Mouse (Mus musculus) thymus, postnatal 36 days (tissue): ENCODE results near the gene Zfp941.
A peak's percentile ranks its signal among the peaks of the same experiment; 100 is the strongest.
"Not testable (repeated sequence)": the region's sequence is repeated elsewhere in the genome, so short reads cannot be mapped to it uniquely, and the experiment has no call there.

ENCODE experiments used
- DNase-seq, 2 experiments: peaks; one replicate each; pipeline ENCODE4 v3.0.0; 2022; ENCODE audit warnings: mixed read lengths in 2 of 2

The Zfp941 gene

DNA sequence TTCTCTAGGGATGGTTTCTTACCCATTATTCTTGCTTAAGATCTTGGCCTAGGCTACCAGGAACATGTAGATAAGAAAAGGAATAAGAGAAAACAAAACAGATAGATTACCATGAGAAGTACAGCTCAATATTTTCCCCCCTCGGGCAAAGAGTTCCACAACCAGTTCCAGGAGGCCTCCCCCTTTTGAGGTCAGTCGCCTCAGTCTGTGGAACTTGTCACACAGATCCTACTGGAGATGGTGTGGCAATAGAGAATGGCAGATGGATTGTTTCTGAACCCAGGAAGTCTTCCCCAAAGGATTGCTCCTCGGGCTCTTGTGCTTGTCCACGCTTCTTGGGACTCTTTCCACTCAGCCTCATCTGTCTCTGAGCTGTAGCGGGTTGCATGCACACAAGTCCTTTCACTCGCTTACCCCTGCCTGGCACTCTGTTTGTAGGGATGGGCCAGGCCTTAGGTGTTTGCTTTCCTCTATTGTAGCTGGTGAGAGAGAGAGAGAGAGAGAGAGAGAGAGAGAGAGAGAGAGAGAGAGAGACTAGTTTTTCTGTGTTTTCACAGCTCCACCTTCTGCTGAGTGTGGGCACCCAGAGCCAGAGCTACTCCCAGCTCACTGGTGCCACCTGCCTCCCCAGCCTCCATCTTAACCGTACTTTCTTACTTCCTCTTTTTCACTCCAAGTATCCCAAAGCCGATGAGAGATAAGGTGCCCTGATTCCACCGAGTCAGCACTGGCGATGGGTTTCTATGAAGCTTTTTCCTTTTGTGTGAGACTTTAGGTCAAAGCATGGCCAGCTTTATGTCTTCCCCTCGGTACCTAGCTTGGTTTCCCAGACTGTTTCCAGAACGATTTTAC, 55.9 kb downstream of the Zfp941 start:
- DNase-seq: peak in 1 of 2 experiments; percentile 9

DNA sequence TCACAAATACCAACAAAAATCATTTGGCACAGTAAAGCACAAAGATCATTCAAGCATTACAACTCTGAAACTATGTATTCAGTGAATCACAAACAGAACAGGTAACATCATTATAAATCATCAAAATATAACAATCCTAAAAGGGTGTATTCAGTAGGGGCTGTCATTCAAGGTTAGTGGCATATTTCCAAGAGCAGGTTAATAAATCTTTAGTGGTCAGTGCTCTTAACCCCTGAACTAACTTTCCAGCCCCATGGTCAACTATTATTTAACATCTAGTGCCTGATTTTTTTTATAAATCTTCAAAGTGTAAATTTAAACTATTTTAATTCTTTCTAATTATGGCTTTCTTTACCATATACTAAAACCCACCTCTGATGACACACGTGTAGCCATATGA, 56.6 kb downstream of the Zfp941 start:
- not testable (repeated sequence) for DNase-seq

- DNase-seq: no peak
These were observed 58.4 kb downstream of the Zfp941 start, which contains the start of gene Cyp2e1 for GRCm38 (mm10) chr7:140763447-140764020. Gene Cyp2e1 (plus strand): TSS chr7:140763739.

DNA sequence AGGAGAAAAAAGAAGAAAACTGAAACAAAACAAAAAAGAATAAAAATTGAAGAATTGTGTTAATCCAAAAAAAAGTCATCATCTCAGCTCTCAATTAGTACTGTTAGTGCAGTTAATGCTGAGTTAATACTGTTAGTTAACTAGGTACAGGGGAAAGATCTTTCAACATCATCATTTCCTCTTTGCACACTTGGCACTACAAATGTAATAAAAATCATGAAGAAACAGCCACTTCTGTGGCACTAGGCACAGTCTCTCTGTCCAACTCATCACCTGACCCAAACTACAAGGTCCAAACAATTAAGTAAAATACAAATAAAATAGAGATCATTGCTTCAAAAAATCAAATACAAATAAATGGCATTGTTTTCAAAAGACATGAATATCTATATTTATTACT, 61.3 kb downstream of the Zfp941 start:
- no peak for DNase-seq
